Mouse (Mus musculus) megakaryocyte, embryonic 14.5 days (primary cell): ENCODE measurements around the gene Helq.

Source experiments
- FLI1 ChIP-seq: IDR thresholded peaks from 2 replicates; pipeline ENCODE4 v1.6.1; 2012; ENCODE audit warnings: low read length, inconsistent platforms, mixed read lengths
- GATA1 ChIP-seq: IDR thresholded peaks from 3 replicates; pipeline ENCODE4 v1.6.1; 2012; ENCODE audit warnings: mixed read lengths, low read length, inconsistent platforms, borderline replicate concordance

DNA sequence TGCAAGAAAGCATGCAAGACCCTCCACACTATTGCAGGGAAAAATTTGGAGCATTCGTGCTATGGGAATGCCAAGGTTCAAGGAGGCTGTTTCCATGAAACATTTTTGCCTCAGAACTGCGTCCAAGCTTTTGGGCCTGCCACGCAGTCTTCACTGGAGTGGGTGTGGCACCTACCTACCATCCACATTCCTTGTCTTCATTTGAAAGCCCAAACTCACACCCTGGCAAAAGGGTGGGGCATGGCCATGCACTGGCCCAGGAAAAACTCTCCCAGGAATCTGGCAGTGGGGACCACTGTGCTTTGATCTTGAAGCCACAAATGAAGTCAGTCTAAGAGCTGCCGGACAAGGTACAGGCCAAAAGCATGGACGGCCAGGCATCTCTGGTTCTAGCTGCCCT is 40.3 kb downstream of the Helq start:
- TF ChIP-seq FLI1 (no peak), GATA1 (no peak)
